ENCODE assay signal across 1 mouse cellular context in the genomic region with DNA sequence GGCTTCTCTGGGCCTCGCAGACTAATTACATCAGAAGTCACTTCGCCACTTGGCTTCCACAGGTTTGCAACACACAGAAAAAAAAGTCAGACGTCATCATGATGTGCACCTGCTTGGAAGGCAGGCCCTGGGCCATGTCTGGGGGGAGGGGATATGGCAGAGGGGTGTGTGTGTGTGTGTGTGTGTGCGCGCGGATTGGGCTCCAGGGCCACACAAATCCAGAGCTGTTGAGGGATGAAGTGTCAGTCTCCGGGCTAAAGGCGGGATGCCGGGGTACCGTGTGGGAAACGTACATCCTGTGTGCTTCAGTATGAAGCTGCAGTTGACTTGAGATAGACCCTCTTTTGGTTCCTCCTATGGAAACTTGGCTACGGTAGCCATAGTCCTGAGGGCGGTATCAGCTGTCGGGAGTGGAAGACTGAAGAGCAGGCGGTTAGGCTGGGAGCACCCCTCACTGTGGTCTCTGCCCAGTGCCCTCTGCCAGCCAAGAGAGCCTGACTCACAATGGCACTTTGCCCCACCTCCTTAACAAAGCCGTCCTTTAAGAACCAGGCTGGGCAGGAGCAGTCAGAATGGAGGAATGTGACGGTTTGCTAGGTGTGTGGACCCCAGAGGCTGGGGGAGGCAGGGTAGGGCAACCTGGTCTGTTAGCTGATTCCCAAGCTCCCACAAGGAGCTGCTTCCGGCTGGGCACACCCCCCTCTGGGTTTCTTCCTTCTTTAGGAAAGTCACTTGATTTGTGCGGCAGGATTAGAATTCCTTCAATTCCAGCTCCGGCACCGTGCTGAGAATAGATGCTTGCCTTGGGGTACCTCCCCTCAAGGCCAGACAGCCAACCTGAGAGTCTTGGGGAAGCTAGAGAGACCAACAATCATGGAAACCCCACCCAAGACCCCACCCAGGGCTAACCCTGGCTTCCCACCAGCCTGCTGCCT.
TF ChIP-seq lines count a peak whose summit lies in the region.

No protein-coding gene starts in this region.

TF ChIP-seq in ES-E14, 5 proteins besides CTCF, POLR2A, EP300 and RAD21:
- TF ChIP-seq ZNF384 (IDR thresholded peaks at IDR 0.05; ENCODE audit: low read depth, low read length) (no peak), HCFC1 (IDR thresholded peaks at IDR 0.05; ENCODE audit: borderline replicate concordance, insufficient read depth, low read length) (no peak), CHD2 (IDR thresholded peaks at IDR 0.05; ENCODE audit: low read depth, low read length) (no peak), MAFK (IDR thresholded peaks at IDR 0.05; ENCODE audit: insufficient read depth, low read depth, low read length) (no peak), ZC3H11A (IDR thresholded peaks at IDR 0.05; ENCODE audit: borderline replicate concordance, low read depth, low read length) (no peak)
